Mouse (Mus musculus) cortical plate, adult 2 months (tissue): ENCODE data around the gene Pum3.

Source experiments
- CTCF ChIP-seq: fragments of 200-500 bp; IDR thresholded peaks from 2 replicates; pipeline ENCODE4 v1.5.1; 2011; ENCODE audit warnings: mild to moderate bottlenecking, control low read depth, low read length; ENCODE audit not compliant: insufficient read depth; ENCODE audit errors: extremely low read depth
- POLR2A ChIP-seq: fragments of 200-500 bp; IDR thresholded peaks from 2 replicates; pipeline ENCODE4 v1.6.1; 2011; ENCODE audit warnings: mild to moderate bottlenecking, low read length, control low read depth; ENCODE audit not compliant: insufficient read depth; ENCODE audit errors: extremely low read depth

GRCm38 (mm10) chr19:27447515-27447914 is 17.9 kb upstream of the Pum3 start:
- no peak for TF ChIP-seq POLR2A
- TF ChIP-seq CTCF: peak; percentile 82
